Mouse (Mus musculus): Measurements from ENCODE around the gene Wdr19. TPM values are rescaled to one million over a fixed set of nuclear protein-coding genes. Genes with fewer than 3 reads are reported as not detected.

The Wdr19 gene
- polyA plus RNA-seq, 2 experiments: 0.46 to 0.68 TPM

GRCm38 (mm10) chr5:65178477-65178876 is 21.0 kb upstream of the Wdr19 start:
- H3K36me3 ChIP-seq (replicated peaks; ENCODE audit: control insufficient read depth, insufficient read depth, low read depth): no peaks in the 10 kb centered on the region
- WGBS (ENCODE audit: insufficient replicate concordance): 77% methylated on average over 9 of the region's 9 CpGs
- peaks cover 0 to 6% of the 10 kb centered on the region in 2 experiments; a peak in 2 of 4 replicates for H3K4me1 ChIP-seq (replicated peaks; ENCODE audit: control insufficient read depth in 2 of 2, insufficient read depth in 2 of 2, low read length in 1 of 2)
- ATAC-seq (ENCODE audit: insufficient read depth): no peak
- no peak for DNase-seq (ENCODE audit: low read depth in 3 of 3, low spot score in 3 of 3)
- no peaks in the 10 kb centered on the region for H3K27me3 ChIP-seq (ENCODE audit: control insufficient read depth, insufficient read depth, low read length)
- H3K4me3 ChIP-seq (ENCODE audit: insufficient read depth in 1 of 2, low read depth in 2 of 2, low read length in 2 of 2): no peak overlapping the region
- no peak overlapping the region for H3K27ac ChIP-seq
- no peak overlapping the region for H3K4me2 ChIP-seq (ENCODE audit: low read depth)
- TF ChIP-seq CTCF (IDR thresholded peaks at IDR 0.05; ENCODE audit: low read depth) (no peak), EP300 (IDR thresholded peaks at IDR 0.05; ENCODE audit: low read depth) (no peak)
- H3K9ac ChIP-seq (replicated peaks): no peak overlapping the region
- no peaks in the 10 kb centered on the region for H3K9me3 ChIP-seq (ENCODE audit: control insufficient read depth, low read length)

GRCm38 (mm10) chr5:65181160-65181793 is 18.2 kb upstream of the Wdr19 start:
- no peak for DNase-seq (ENCODE audit: low read depth in 3 of 3, low spot score in 3 of 3)
- WGBS (ENCODE audit: insufficient replicate concordance): 80% methylated on average over 21 of the region's 21 CpGs

GRCm38 (mm10) chr5:65181794-65182169 is 17.7 kb upstream of the Wdr19 start:
- H3K9ac ChIP-seq (replicated peaks): no peak overlapping the region
- no peak overlapping the region for H3K27ac ChIP-seq
- H3K4me1 ChIP-seq (replicated peaks; ENCODE audit: control insufficient read depth in 2 of 2, insufficient read depth in 2 of 2, low read length in 1 of 2): peaks cover 0 to 5% of the 10 kb centered on the region in 2 experiments; a peak in 2 of 4 replicates
- H3K27me3 ChIP-seq (ENCODE audit: control insufficient read depth, insufficient read depth, low read length): no peaks in the 10 kb centered on the region
- H3K36me3 ChIP-seq (replicated peaks; ENCODE audit: control insufficient read depth, insufficient read depth, low read depth): no peaks in the 10 kb centered on the region
- no peaks in the 10 kb centered on the region for H3K9me3 ChIP-seq (ENCODE audit: control insufficient read depth, low read length)
- H3K4me2 ChIP-seq (ENCODE audit: low read depth): no peak overlapping the region
- DNase-seq (ENCODE audit: low read depth in 3 of 3, low spot score in 3 of 3): no peak
- 71% methylated on average over 4 of the region's 4 CpGs for WGBS (ENCODE audit: insufficient replicate concordance)
- H3K4me3 ChIP-seq (ENCODE audit: insufficient read depth in 1 of 2, low read depth in 2 of 2, low read length in 2 of 2): no peak overlapping the region
- ATAC-seq (ENCODE audit: insufficient read depth): no peak
- TF ChIP-seq CTCF (IDR thresholded peaks at IDR 0.05; ENCODE audit: low read depth): no peak
- no peak for TF ChIP-seq EP300 (IDR thresholded peaks at IDR 0.05; ENCODE audit: low read depth)

More at GRCm38 (mm10) chr5:65181160-65181793, 18.2 kb upstream of the Wdr19 start:
- Histone ChIP-seq H3K9me3 (ENCODE audit: control insufficient read depth, low read length) (no peaks in the 10 kb centered on the region), H3K4me2 (ENCODE audit: low read depth) (no peak overlapping the region), H3K27ac (no peak overlapping the region), H3K27me3 (ENCODE audit: control insufficient read depth, insufficient read depth, low read length) (no peaks in the 10 kb centered on the region), H3K9ac (replicated peaks) (no peak overlapping the region), H3K4me3 (ENCODE audit: insufficient read depth in 1 of 2, low read depth in 2 of 2, low read length in 2 of 2) (no peak overlapping the region), H3K36me3 (replicated peaks; ENCODE audit: control insufficient read depth, insufficient read depth, low read depth) (no peaks in the 10 kb centered on the region), H3K4me1 (replicated peaks; ENCODE audit: control insufficient read depth in 2 of 2, insufficient read depth in 2 of 2, low read length in 1 of 2) (peaks cover 0 to 6% of the 10 kb centered on the region in 2 experiments; a peak in 2 of 4 replicates)
- ATAC-seq (ENCODE audit: insufficient read depth): no peak
- TF ChIP-seq CTCF (IDR thresholded peaks at IDR 0.05; ENCODE audit: low read depth) (no peak), EP300 (IDR thresholded peaks at IDR 0.05; ENCODE audit: low read depth) (no peak)

GRCm38 (mm10) chr5:65182268-65182667 is 17.2 kb upstream of the Wdr19 start:
- ATAC-seq (ENCODE audit: insufficient read depth): no peak
- WGBS (ENCODE audit: insufficient replicate concordance): 68% methylated on average over 1 of the region's 1 CpGs

DNA sequence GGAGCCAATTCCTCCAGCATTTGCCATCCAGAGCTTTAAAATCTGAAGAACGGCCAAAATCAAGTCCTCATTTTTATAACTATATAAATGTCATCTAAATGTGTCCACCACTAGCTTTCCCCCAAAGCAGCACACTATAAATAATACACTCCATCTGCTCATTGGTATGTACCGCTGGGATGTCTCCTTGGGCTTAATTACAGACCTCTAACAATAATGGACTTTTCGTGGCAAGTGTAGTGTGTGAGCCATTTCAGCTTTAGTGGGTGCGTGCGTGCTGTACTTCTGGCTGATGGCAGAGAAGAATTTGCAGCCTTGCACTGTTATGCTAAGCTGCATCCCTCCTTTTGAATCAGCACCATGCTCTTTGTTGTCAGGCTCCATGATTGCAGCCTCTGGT is 7.9 kb upstream of the Wdr19 start:
- no peak overlapping the region for H3K4me2 ChIP-seq (ENCODE audit: low read depth)
- H3K4me3 ChIP-seq (ENCODE audit: insufficient read depth in 1 of 2, low read depth in 2 of 2, low read length in 2 of 2): no peak overlapping the region
- DNase-seq (ENCODE audit: low read depth in 3 of 3, low spot score in 3 of 3): no peak
- no peak overlapping the region for H3K9ac ChIP-seq (replicated peaks)
- no peaks in the 10 kb centered on the region for H3K9me3 ChIP-seq (ENCODE audit: control insufficient read depth, low read length)
- no peaks in the 10 kb centered on the region for H3K27me3 ChIP-seq (ENCODE audit: control insufficient read depth, insufficient read depth, low read length)
- no peaks in the 10 kb centered on the region for H3K36me3 ChIP-seq (replicated peaks; ENCODE audit: control insufficient read depth, insufficient read depth, low read depth)
- no peak for TF ChIP-seq EP300 (IDR thresholded peaks at IDR 0.05; ENCODE audit: low read depth)
- no peak for TF ChIP-seq CTCF (IDR thresholded peaks at IDR 0.05; ENCODE audit: low read depth)
- no peaks in the 10 kb centered on the region for H3K4me1 ChIP-seq (replicated peaks; ENCODE audit: control insufficient read depth in 2 of 2, insufficient read depth in 2 of 2, low read length in 1 of 2)
- no peak overlapping the region for H3K27ac ChIP-seq
- WGBS (ENCODE audit: insufficient replicate concordance): 80% methylated on average over 5 of the region's 5 CpGs
- no peak for ATAC-seq (ENCODE audit: insufficient read depth)

More at GRCm38 (mm10) chr5:65182268-65182667, 17.2 kb upstream of the Wdr19 start:
- Histone ChIP-seq H3K4me1 (replicated peaks; ENCODE audit: control insufficient read depth in 2 of 2, insufficient read depth in 2 of 2, low read length in 1 of 2) (peaks cover 0 to under 1% of the 10 kb centered on the region in 2 experiments; a peak in 2 of 4 replicates), H3K9ac (replicated peaks) (no peak overlapping the region), H3K4me2 (ENCODE audit: low read depth) (no peak overlapping the region), H3K4me3 (ENCODE audit: insufficient read depth in 1 of 2, low read depth in 2 of 2, low read length in 2 of 2) (no peak overlapping the region), H3K9me3 (ENCODE audit: control insufficient read depth, low read length) (no peaks in the 10 kb centered on the region), H3K27me3 (ENCODE audit: control insufficient read depth, insufficient read depth, low read length) (no peaks in the 10 kb centered on the region), H3K36me3 (replicated peaks; ENCODE audit: control insufficient read depth, insufficient read depth, low read depth) (no peaks in the 10 kb centered on the region), H3K27ac (no peak overlapping the region)
- DNase-seq (ENCODE audit: low read depth in 3 of 3, low spot score in 3 of 3): no peak
- TF ChIP-seq CTCF (IDR thresholded peaks at IDR 0.05; ENCODE audit: low read depth) (no peak), EP300 (IDR thresholded peaks at IDR 0.05; ENCODE audit: low read depth) (no peak)
